Mouse (Mus musculus): ENCODE results near the gene Zfp706. TPM values are rescaled to one million over a fixed set of nuclear protein-coding genes. Genes with fewer than 3 reads are reported as not detected.

The Zfp706 gene
- total and polyA plus RNA-seq, 3 experiments: 52.0 to 384 (median 285) TPM

- H3K4me2 ChIP-seq (ENCODE audit: insufficient read depth, low read depth, poor library complexity, severe bottlenecking): no peak overlapping the region
- H3K9me3 ChIP-seq (replicated peaks; ENCODE audit: low read length): no peaks in the 10 kb centered on the region
- no peak overlapping the region for H3K4me3 ChIP-seq (replicated peaks in 1 of 3; ENCODE audit: low read depth in 2 of 3, low read length in 2 of 3, poor library complexity in 1 of 3)
- no peak for DNase-seq (ENCODE audit: extremely low read depth)
- no peak overlapping the region for H3K9ac ChIP-seq (ENCODE audit: insufficient read depth, low read depth)
- H3K27ac ChIP-seq (ENCODE audit: insufficient read depth, low read depth): no peak overlapping the region
- TF ChIP-seq MYC (IDR thresholded peaks at IDR 0.05; ENCODE audit: low read depth, low read length) (no peak), ZC3H11A (IDR thresholded peaks at IDR 0.05; ENCODE audit: low read depth, low read length) (no peak), E2F4 (IDR thresholded peaks at IDR 0.05; ENCODE audit: insufficient replicate concordance, low read depth, low read length) (no peak), RCOR1 (conservative IDR thresholded peaks at IDR 0.05; ENCODE audit: low read depth, low read length) (no peak), MAZ (IDR thresholded peaks at IDR 0.05; ENCODE audit: low read depth, low read length) (no peak), MAFK (IDR thresholded peaks at IDR 0.05; ENCODE audit: insufficient replicate concordance, low read length) (no peak), MEF2A (IDR thresholded peaks at IDR 0.05; ENCODE audit: borderline replicate concordance, low read depth, low read length) (no peak), TCF12 (IDR thresholded peaks at IDR 0.05; ENCODE audit: low read depth, low read length) (no peak), JUND (conservative IDR thresholded peaks at IDR 0.05; ENCODE audit: low read depth, low read length) (no peak), CHD1 (IDR thresholded peaks at IDR 0.05; ENCODE audit: low read depth, low read length) (no peak), ZKSCAN1 (IDR thresholded peaks at IDR 0.05; ENCODE audit: borderline replicate concordance, low read depth, low read length) (no peak), ELF1 (IDR thresholded peaks at IDR 0.05; ENCODE audit: low read depth, low read length) (no peak)
- H3K27me3 ChIP-seq (replicated peaks): no peaks in the 10 kb centered on the region
- H3K4me1 ChIP-seq (ENCODE audit: control insufficient read depth in 1 of 2, insufficient read depth in 2 of 2): peaks cover 12 to 35% of the 10 kb centered on the region in 2 experiments
- peaks cover 0 to 4% of the 10 kb centered on the region in 2 experiments for H3K36me3 ChIP-seq (replicated peaks in 1 of 2; ENCODE audit: control insufficient read depth in 1 of 2, insufficient read depth in 1 of 2, low read length in 1 of 2)
- dilution Hi-C loops (cut with MboI; ENCODE audit: extremely low pct_ligation_motif_present, extremely low pct_unique_long_range_greater_than_20kb, low sequenced_read_pairs) (no loop called here), in situ Hi-C loops (cut with MboI; ENCODE audit: low pct_ligation_motif_present, low pct_unique_long_range_greater_than_20kb, low sequenced_read_pairs) (no loop called here)
- no peaks in the 10 kb centered on the region for H3K79me2 ChIP-seq (replicated peaks; ENCODE audit: control insufficient read depth, extremely low read depth, insufficient read depth, poor library complexity, severe bottlenecking)
Observed at GRCm38 (mm10) chr15:36975690-36976089, 31.9 kb downstream of the Zfp706 start.

GRCm38 (mm10) chr15:36975256-36975620 lies 32.3 kb downstream of the Zfp706 start:
- no peak for DNase-seq (ENCODE audit: extremely low read depth)
- no peak overlapping the region for H3K9ac ChIP-seq (ENCODE audit: insufficient read depth, low read depth)
- in situ Hi-C loops (cut with MboI; ENCODE audit: low pct_ligation_motif_present, low pct_unique_long_range_greater_than_20kb, low sequenced_read_pairs): no loop called here
- TF ChIP-seq JUN (IDR thresholded peaks at IDR 0.05; ENCODE audit: insufficient read depth, low read depth, low read length): no peak
- 0 out of 2 replicates have a peak, but pooled peaks have one; percentile 1 for TF ChIP-seq MYC (IDR thresholded peaks at IDR 0.05; ENCODE audit: low read depth, low read length)
- H3K4me2 ChIP-seq (ENCODE audit: insufficient read depth, low read depth, poor library complexity, severe bottlenecking): no peak overlapping the region
- no peaks in the 10 kb centered on the region for H3K79me2 ChIP-seq (replicated peaks; ENCODE audit: control insufficient read depth, extremely low read depth, insufficient read depth, poor library complexity, severe bottlenecking)
- dilution Hi-C loops (cut with MboI; ENCODE audit: extremely low pct_ligation_motif_present, extremely low pct_unique_long_range_greater_than_20kb, low sequenced_read_pairs): no loop called here
- H3K9me3 ChIP-seq (replicated peaks; ENCODE audit: low read length): no peaks in the 10 kb centered on the region
- no peaks in the 10 kb centered on the region for H3K27me3 ChIP-seq (replicated peaks)
- no peak overlapping the region for H3K4me3 ChIP-seq (replicated peaks in 1 of 3; ENCODE audit: low read depth in 2 of 3, low read length in 2 of 3, poor library complexity in 1 of 3)
- peaks cover 0 to 3% of the 10 kb centered on the region in 2 experiments for H3K36me3 ChIP-seq (replicated peaks in 1 of 2; ENCODE audit: control insufficient read depth in 1 of 2, insufficient read depth in 1 of 2, low read length in 1 of 2)
- peaks cover 12 to 30% of the 10 kb centered on the region in 2 experiments for H3K4me1 ChIP-seq (ENCODE audit: control insufficient read depth in 1 of 2, insufficient read depth in 2 of 2)
- H3K27ac ChIP-seq (ENCODE audit: insufficient read depth, low read depth): no peak overlapping the region
